Mouse (Mus musculus) retina, postnatal 1 day (tissue): ENCODE results near the gene Mybl2.
A peak's percentile ranks its signal among the peaks of the same experiment; 100 is the strongest.
"Not testable (repeated sequence)": the region's sequence is repeated elsewhere in the genome, so short reads cannot be mapped to it uniquely, and the experiment has no call there.

Experiments used
- DNase-seq: peaks from one replicate; pipeline ENCODE4 v3.0.0-alpha.2; 2012

Gene Mybl2

GRCm38 (mm10) chr2:163054335-163054840 lies at the start of gene Mybl2:
TSS of gene Mybl2 (plus strand) at chr2:163054687.
- peak; percentile 97 for DNase-seq

- no peak for DNase-seq
These were observed 47.2 kb upstream of the Mybl2 start for GRCm38 (mm10) chr2:163007299-163007698.

- DNase-seq: peak; percentile 93
These were observed 37.4 kb upstream of the Mybl2 start, which contains the start of gene Ift52 for GRCm38 (mm10) chr2:163016916-163017743. TSS of gene Ift52 (plus strand) at chr2:163017354.

- no peak for DNase-seq
These were observed 23.2 kb upstream of the Mybl2 start for GRCm38 (mm10) chr2:163031289-163031688.

- no peak for DNase-seq
These were observed 22.7 kb upstream of the Mybl2 start for GRCm38 (mm10) chr2:163031757-163032156.

GRCm38 (mm10) chr2:163032622-163033021 lies 21.9 kb upstream of the Mybl2 start:
- no peak for DNase-seq

- no peak for DNase-seq
These were observed 14.5 kb upstream of the Mybl2 start for GRCm38 (mm10) chr2:163039940-163040339.

- peak; percentile 83 for DNase-seq
These were observed 6.4 kb upstream of the Mybl2 start for GRCm38 (mm10) chr2:163048125-163048524.

GRCm38 (mm10) chr2:163049116-163049515 lies 5.4 kb upstream of the Mybl2 start:
- DNase-seq: no peak

- DNase-seq: no peak
These were observed 2.8 kb upstream of the Mybl2 start for GRCm38 (mm10) chr2:163051691-163052090.

GRCm38 (mm10) chr2:163052101-163052500 lies 2.4 kb upstream of the Mybl2 start:
- no peak for DNase-seq

GRCm38 (mm10) chr2:163052826-163053225 lies 1.7 kb upstream of the Mybl2 start:
- no peak for DNase-seq

- peak; percentile 53 for DNase-seq
These were observed 506 bp downstream of the Mybl2 start for GRCm38 (mm10) chr2:163054891-163055494.

GRCm38 (mm10) chr2:163055715-163056114 lies 1.2 kb downstream of the Mybl2 start:
- DNase-seq: peak; percentile 5

- no peak for DNase-seq
These were observed 2.1 kb downstream of the Mybl2 start for GRCm38 (mm10) chr2:163056584-163056983.

- not testable (repeated sequence) for DNase-seq
These were observed 4.5 kb downstream of the Mybl2 start for GRCm38 (mm10) chr2:163058981-163059380.

GRCm38 (mm10) chr2:163060630-163061029 lies 6.1 kb downstream of the Mybl2 start:
- no peak for DNase-seq

GRCm38 (mm10) chr2:163061203-163062118 lies 7.0 kb downstream of the Mybl2 start:
- DNase-seq: no peak

GRCm38 (mm10) chr2:163062119-163062508 lies 7.6 kb downstream of the Mybl2 start:
- DNase-seq: no peak

- DNase-seq: no peak
These were observed 11.8 kb downstream of the Mybl2 start for GRCm38 (mm10) chr2:163066326-163066725.

- no peak for DNase-seq
These were observed 12.7 kb downstream of the Mybl2 start for GRCm38 (mm10) chr2:163067233-163067632.

- no peak for DNase-seq
These were observed 15.7 kb downstream of the Mybl2 start for GRCm38 (mm10) chr2:163070213-163070612.

GRCm38 (mm10) chr2:163071590-163071989 lies 17.1 kb downstream of the Mybl2 start:
- DNase-seq: no peak
